Mouse (Mus musculus) megakaryocyte progenitor cell, adult 5-6 weeks (primary cell): ENCODE results near the gene Olfr1458. TPM values are rescaled to one million over a fixed set of nuclear protein-coding genes. Genes with fewer than 3 reads are reported as not detected.

ENCODE experiments used
- ATAC-seq: replicated peaks from 2 replicates; pipeline ENCODE4 v1.8.0; 2016; ENCODE audit warnings: mild to moderate bottlenecking, moderate TSS enrichment, inconsistent platforms; ENCODE audit not compliant: poor library complexity
- total RNA-seq, 2 experiments: library from RNA; stranded (forward) in 1 of 2; stranded (reverse) in 1 of 2; fragments of 157-497, 149-512 nt in 1 of 2; fragments of 200-1000 nt in 1 of 2; gene quantifications; 2 replicates each; pipeline versions ENCODE4 v1.2.3 to v1.2.4; 2015 to 2017

The Olfr1458 gene
- total RNA-seq (2015) (not detected in 2 replicates), total RNA-seq (2017) (not detected in 2 replicates)

DNA sequence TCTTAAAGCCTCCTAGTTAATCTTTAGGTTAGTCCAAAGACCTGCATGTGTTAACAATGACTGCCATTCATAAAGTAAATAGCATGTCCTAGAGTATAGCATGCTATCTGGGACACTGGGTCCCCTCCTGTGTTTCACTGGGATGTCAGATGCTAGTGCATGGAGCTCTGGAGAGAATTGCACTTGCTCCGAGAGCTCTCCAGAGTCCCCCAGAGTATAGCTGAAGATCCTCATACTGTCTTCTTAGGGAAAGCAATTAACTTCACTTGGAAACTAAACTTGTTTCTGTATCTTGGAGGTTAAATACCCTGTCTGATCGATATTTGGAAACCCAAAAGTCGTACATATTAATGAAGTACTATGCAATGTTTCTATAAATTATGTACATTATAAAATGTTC lies at the start of gene Olfr1458:
Gene Olfr1458, minus strand, starts transcription at position 101 of the 400 bp plus-strand sequence.
- no peak for ATAC-seq

DNA sequence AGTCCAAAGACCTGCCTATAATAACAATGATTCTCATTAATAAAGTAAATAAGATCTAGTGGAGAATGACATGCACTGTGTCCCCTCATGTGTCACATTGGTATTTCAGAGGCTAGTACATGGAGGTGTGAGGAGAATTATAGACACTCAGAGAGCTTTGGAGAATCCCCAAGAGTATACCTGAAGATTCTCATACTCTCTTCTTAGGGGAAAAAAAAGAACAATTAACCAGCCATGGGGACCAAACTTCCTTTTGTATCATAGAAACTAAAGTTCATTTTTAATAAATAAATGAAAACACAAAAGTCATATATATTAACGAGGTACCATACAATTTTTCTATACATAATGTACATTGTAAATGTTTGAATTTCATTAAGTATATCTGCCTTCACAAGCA lies 42.9 kb upstream of the Olfr1458 start, which contains the start of gene Olfr1459:
Gene Olfr1459, minus strand, starts transcription at position 101 of the 400 bp plus-strand sequence.
- ATAC-seq = no peak

DNA sequence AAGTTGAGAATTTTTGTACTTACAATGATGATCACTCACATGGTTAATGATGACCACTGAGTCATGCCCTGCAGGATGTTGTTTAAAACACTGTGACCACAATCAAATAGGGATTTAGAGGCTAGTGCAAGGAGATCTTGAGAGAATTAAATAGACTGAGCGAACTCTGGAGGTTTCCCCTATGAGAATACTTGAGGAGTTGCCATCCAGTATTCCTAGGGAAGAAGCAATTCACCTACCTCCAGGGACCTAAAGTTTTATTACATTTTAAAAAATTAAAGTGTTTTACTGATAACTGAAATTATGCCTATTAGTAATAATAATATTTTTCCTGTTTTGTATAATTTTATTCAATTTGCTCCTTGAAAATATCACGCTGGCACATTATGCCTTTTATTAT lies 8.8 kb downstream of the Olfr1458 start, which contains the start of gene Olfr1457:
Gene Olfr1457, minus strand, starts transcription at position 101 of the 400 bp plus-strand sequence.
- no peak for ATAC-seq

DNA sequence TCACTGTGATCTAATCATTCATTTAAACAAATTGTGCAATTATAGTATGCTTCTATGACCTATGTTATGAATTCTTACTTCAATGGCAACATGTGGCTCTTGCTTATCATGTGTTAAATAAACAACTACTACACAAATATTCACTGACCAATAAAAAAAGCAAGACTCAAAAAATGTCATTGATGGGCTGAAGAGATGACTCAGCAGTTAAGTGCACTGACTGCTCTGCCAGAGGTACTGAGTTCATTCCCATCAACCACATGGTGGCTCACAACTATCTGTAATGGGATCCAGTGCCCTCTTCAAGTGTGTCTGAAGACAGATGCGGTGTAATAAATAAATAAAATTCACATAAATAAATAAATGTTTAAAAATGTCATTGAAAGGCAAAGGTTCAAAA lies 12.7 kb downstream of the Olfr1458 start:
- no peak for ATAC-seq

DNA sequence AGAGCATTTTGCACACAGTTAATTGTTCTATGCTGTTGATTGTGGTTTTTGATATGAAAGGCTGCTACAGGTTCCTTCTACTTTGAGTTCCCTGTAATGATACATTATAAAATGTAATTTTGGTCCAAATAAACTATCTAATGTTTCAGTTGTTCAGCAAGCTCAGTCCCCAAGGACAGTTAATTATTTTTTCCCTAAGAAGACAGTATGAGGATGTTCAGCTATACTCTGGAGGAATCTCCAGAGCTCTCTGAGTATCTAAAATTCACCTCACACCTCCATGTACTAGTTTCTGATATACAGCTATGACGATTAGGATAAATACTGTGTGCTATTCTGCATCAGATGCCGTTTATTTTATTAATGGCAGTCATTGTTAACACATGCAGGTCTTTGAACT lies 46.3 kb downstream of the Olfr1458 start, which contains the start of gene Olfr1454:
Gene Olfr1454, plus strand, starts transcription at position 301 of the 400 bp plus-strand sequence.
- ATAC-seq = no peak

Other genes with a start within 250 kb of the Olfr1458 start
- not detected in 2 replicates for gene Olfr1444, start 249.5 kb downstream of the Olfr1458 start, total RNA-seq (2015)
- not detected in 2 replicates for gene Olfr1444, start 249.5 kb downstream of the Olfr1458 start, total RNA-seq (2017)
- gene Olfr1445, start 222.9 kb downstream of the Olfr1458 start, total RNA-seq (2015) = not detected in 2 replicates
- not detected in 2 replicates for gene Olfr1445, start 222.9 kb downstream of the Olfr1458 start, total RNA-seq (2017)
- gene Olfr1446, start 213.3 kb downstream of the Olfr1458 start, total RNA-seq (2015) = not detected in 2 replicates
- gene Olfr1446, start 213.3 kb downstream of the Olfr1458 start, total RNA-seq (2017) = not detected in 2 replicates
- not detected in 2 replicates for gene Olfr1447, start 203.0 kb downstream of the Olfr1458 start, total RNA-seq (2015)
- gene Olfr1447, start 203.0 kb downstream of the Olfr1458 start, total RNA-seq (2017) = not detected in 2 replicates
- gene Olfr1448, start 182.4 kb downstream of the Olfr1458 start, total RNA-seq (2015) = not detected in 2 replicates
- not detected in 2 replicates for gene Olfr1448, start 182.4 kb downstream of the Olfr1458 start, total RNA-seq (2017)
- gene Olfr1449, start 175.9 kb downstream of the Olfr1458 start, total RNA-seq (2015) = not detected in 2 replicates
- gene Olfr1449, start 175.9 kb downstream of the Olfr1458 start, total RNA-seq (2017) = not detected in 2 replicates
- gene Olfr1450, start 156.5 kb downstream of the Olfr1458 start, total RNA-seq (2015) = not detected in 2 replicates
- gene Olfr1450, start 156.5 kb downstream of the Olfr1458 start, total RNA-seq (2017) = not detected in 2 replicates
- gene Olfr1451, start 111.8 kb downstream of the Olfr1458 start, total RNA-seq (2015) = not detected in 2 replicates
- gene Olfr1451, start 111.8 kb downstream of the Olfr1458 start, total RNA-seq (2017) = not detected in 2 replicates
- gene Olfr1453, start 78.4 kb downstream of the Olfr1458 start, total RNA-seq (2015) = not detected in 2 replicates
- gene Olfr1453, start 78.4 kb downstream of the Olfr1458 start, total RNA-seq (2017) = not detected in 2 replicates
- gene Olfr1454, start 46.2 kb downstream of the Olfr1458 start, total RNA-seq (2015) = not detected in 2 replicates
- gene Olfr1454, start 46.2 kb downstream of the Olfr1458 start, total RNA-seq (2017) = not detected in 2 replicates
- not detected in 2 replicates for gene Olfr1457, start 8.9 kb downstream of the Olfr1458 start, total RNA-seq (2015)
- gene Olfr1457, start 8.9 kb downstream of the Olfr1458 start, total RNA-seq (2017) = not detected in 2 replicates
- gene Olfr1459, start 42.8 kb upstream of the Olfr1458 start, total RNA-seq (2015) = not detected in 2 replicates
- gene Olfr1459, start 42.8 kb upstream of the Olfr1458 start, total RNA-seq (2017) = not detected in 2 replicates
- gene Olfr1461, start 56.2 kb upstream of the Olfr1458 start, total RNA-seq (2015) = not detected in 2 replicates
- gene Olfr1461, start 56.2 kb upstream of the Olfr1458 start, total RNA-seq (2017) = not detected in 2 replicates
- not detected in 2 replicates for gene Olfr1462, start 79.0 kb upstream of the Olfr1458 start, total RNA-seq (2015)
- not detected in 2 replicates for gene Olfr1462, start 79.0 kb upstream of the Olfr1458 start, total RNA-seq (2017)
- gene Olfr1463, start 124.6 kb upstream of the Olfr1458 start, total RNA-seq (2015) = not detected in 2 replicates
- gene Olfr1463, start 124.6 kb upstream of the Olfr1458 start, total RNA-seq (2017) = not detected in 2 replicates
- not detected in 2 replicates for gene Olfr1465, start 208.8 kb upstream of the Olfr1458 start, total RNA-seq (2015)
- not detected in 2 replicates for gene Olfr1465, start 208.8 kb upstream of the Olfr1458 start, total RNA-seq (2017)
- not detected in 2 replicates for gene Olfr1466, start 232.1 kb upstream of the Olfr1458 start, total RNA-seq (2015)
- not detected in 2 replicates for gene Olfr1466, start 232.1 kb upstream of the Olfr1458 start, total RNA-seq (2017)